Mouse (Mus musculus): ENCODE data around the gene Cecr2.

The Cecr2 gene

GRCm38 (mm10) chr6:120769972-120770371 lies 103.8 kb downstream of the Cecr2 start:
- DNase-seq (ENCODE audit: extremely low spot score, low read depth, low spot score), result no peak

GRCm38 (mm10) chr6:120771366-120771765 lies 105.2 kb downstream of the Cecr2 start:
- DNase-seq (ENCODE audit: extremely low spot score, low read depth, low spot score), result no peak

GRCm38 (mm10) chr6:120772025-120772424 lies 105.9 kb downstream of the Cecr2 start:
- no peak for DNase-seq (ENCODE audit: extremely low spot score, low read depth, low spot score)

GRCm38 (mm10) chr6:120773149-120773628 lies 107.0 kb downstream of the Cecr2 start, which contains the start of gene Slc25a18:
Slc25a18 (plus strand) TSS chr6:120773578.
- no peak for DNase-seq (ENCODE audit: extremely low spot score, low read depth, low spot score)

- DNase-seq (ENCODE audit: extremely low spot score, low read depth, low spot score), result no peak
Measured at GRCm38 (mm10) chr6:120773763-120774162, 107.6 kb downstream of the Cecr2 start.

GRCm38 (mm10) chr6:120776286-120776685 lies 110.1 kb downstream of the Cecr2 start:
- DNase-seq (ENCODE audit: extremely low spot score, low read depth, low spot score), result no peak

- DNase-seq (ENCODE audit: extremely low spot score, low read depth, low spot score), result no peak
Measured at GRCm38 (mm10) chr6:120777533-120777932, 111.4 kb downstream of the Cecr2 start.

GRCm38 (mm10) chr6:120778226-120778625 lies 112.1 kb downstream of the Cecr2 start:
- DNase-seq (ENCODE audit: extremely low spot score, low read depth, low spot score), result no peak

- DNase-seq (ENCODE audit: extremely low spot score, low read depth, low spot score), result no peak
Measured at GRCm38 (mm10) chr6:120782948-120783347, 116.8 kb downstream of the Cecr2 start.

GRCm38 (mm10) chr6:120784351-120784750 lies 118.2 kb downstream of the Cecr2 start:
- DNase-seq (ENCODE audit: extremely low spot score, low read depth, low spot score), result no peak

- no peak for DNase-seq (ENCODE audit: extremely low spot score, low read depth, low spot score)
Measured at GRCm38 (mm10) chr6:120788068-120788607, 122.0 kb downstream of the Cecr2 start.

- DNase-seq (ENCODE audit: extremely low spot score, low read depth, low spot score), result no peak
Measured at GRCm38 (mm10) chr6:120788904-120789303, 122.7 kb downstream of the Cecr2 start.

- no peak for DNase-seq (ENCODE audit: extremely low spot score, low read depth, low spot score)
Measured at GRCm38 (mm10) chr6:120790153-120790552, 124.0 kb downstream of the Cecr2 start.

GRCm38 (mm10) chr6:120790717-120791116 lies 124.5 kb downstream of the Cecr2 start:
- no peak for DNase-seq (ENCODE audit: extremely low spot score, low read depth, low spot score)

- DNase-seq (ENCODE audit: extremely low spot score, low read depth, low spot score), result no peak
Measured at GRCm38 (mm10) chr6:120792947-120793346, 126.8 kb downstream of the Cecr2 start.

- no peak for DNase-seq (ENCODE audit: extremely low spot score, low read depth, low spot score)
Measured at GRCm38 (mm10) chr6:120795422-120796086, 129.4 kb downstream of the Cecr2 start.

GRCm38 (mm10) chr6:120796111-120796510 lies 129.9 kb downstream of the Cecr2 start:
- DNase-seq (ENCODE audit: extremely low spot score, low read depth, low spot score), result no peak

- no peak for DNase-seq (ENCODE audit: extremely low spot score, low read depth, low spot score)
Measured at GRCm38 (mm10) chr6:120798019-120798418, 131.8 kb downstream of the Cecr2 start.

GRCm38 (mm10) chr6:120798905-120799304 lies 132.7 kb downstream of the Cecr2 start:
- no peak for DNase-seq (ENCODE audit: extremely low spot score, low read depth, low spot score)

GRCm38 (mm10) chr6:120799581-120800041 lies 133.4 kb downstream of the Cecr2 start:
- no peak for DNase-seq (ENCODE audit: extremely low spot score, low read depth, low spot score)

GRCm38 (mm10) chr6:120806999-120807737 lies 141.0 kb downstream of the Cecr2 start:
- no peak for DNase-seq (ENCODE audit: extremely low spot score, low read depth, low spot score)

- DNase-seq (ENCODE audit: extremely low spot score, low read depth, low spot score), result no peak
Measured at GRCm38 (mm10) chr6:120807738-120808081, 141.5 kb downstream of the Cecr2 start.
